Mouse (Mus musculus) ES-E14 (cell line): ENCODE measurements at regions not wholly inside any gene's neighbourhood (a gene's known extent, or its start where the extent isn't known, plus 50 kb on each side); places are given as distances from the start of the nearest gene placed in this dataset.

Experiments
- MAFK ChIP-seq: IDR thresholded peaks from 2 replicates; pipeline ENCODE4 v1.6.1; 2014; ENCODE audit warnings: mild to moderate bottlenecking, low read depth, low read length, inconsistent platforms; ENCODE audit not compliant: insufficient read depth
- ZC3H11A ChIP-seq: IDR thresholded peaks from 2 replicates; pipeline ENCODE4 v1.6.1; 2012; ENCODE audit warnings: low read depth, mild to moderate bottlenecking, inconsistent platforms, low read length, borderline replicate concordance

- TF ChIP-seq ZC3H11A (no peak), MAFK (no peak)
These were observed 226.8 kb downstream of the Ankrd50 start for GRCm38 (mm10) chr3:38257843-38258290.
